Mouse (Mus musculus) kidney, adult 10 weeks (tissue): Measurements from ENCODE around the gene Gm9945. TPM values are rescaled to one million over a fixed set of nuclear protein-coding genes. Genes with fewer than 3 reads are reported as not detected.

Experiments used
- polyA plus RNA-seq: library from polyadenylated mRNA; stranded (reverse); fragments of 350-450 nt; fragmentation: Illumina TruSeq; extraction: RNeasy Lipid Tissue Mini Kit (QIAGEN cat#74804); gene quantifications from one replicate; pipeline ENCODE4 v1.2.3, GENCODE M21; 2014; ENCODE audit warnings: low read depth, low replicate concordance

The Gm9945 gene
- not detected for polyA plus RNA-seq

GRCm38 (mm10) chr11:53479783-53480301, at the start of gene Gm9945, which contains the start of gene Sowaha:
Gene Gm9945, plus strand, starts transcription at chr11:53480166.
Gene Sowaha, minus strand, starts transcription at chr11:53480274.

GRCm38 (mm10) chr11:53430670-53431346, 49.2 kb upstream of the Gm9945 start, which contains the start of the genes Uqcrq and Gdf9:
Gene Uqcrq, minus strand, starts transcription at chr11:53430831.
Gene Gdf9, plus strand, starts transcription at chr11:53431023.

GRCm38 (mm10) chr11:53456474-53457371, 23.2 kb upstream of the Gm9945 start, which contains the start of the genes Gm10447 and Shroom1:
Gene Gm10447, minus strand, starts transcription at chr11:53457110.
Gene Shroom1, plus strand, starts transcription at chr11:53457205.

DNA sequence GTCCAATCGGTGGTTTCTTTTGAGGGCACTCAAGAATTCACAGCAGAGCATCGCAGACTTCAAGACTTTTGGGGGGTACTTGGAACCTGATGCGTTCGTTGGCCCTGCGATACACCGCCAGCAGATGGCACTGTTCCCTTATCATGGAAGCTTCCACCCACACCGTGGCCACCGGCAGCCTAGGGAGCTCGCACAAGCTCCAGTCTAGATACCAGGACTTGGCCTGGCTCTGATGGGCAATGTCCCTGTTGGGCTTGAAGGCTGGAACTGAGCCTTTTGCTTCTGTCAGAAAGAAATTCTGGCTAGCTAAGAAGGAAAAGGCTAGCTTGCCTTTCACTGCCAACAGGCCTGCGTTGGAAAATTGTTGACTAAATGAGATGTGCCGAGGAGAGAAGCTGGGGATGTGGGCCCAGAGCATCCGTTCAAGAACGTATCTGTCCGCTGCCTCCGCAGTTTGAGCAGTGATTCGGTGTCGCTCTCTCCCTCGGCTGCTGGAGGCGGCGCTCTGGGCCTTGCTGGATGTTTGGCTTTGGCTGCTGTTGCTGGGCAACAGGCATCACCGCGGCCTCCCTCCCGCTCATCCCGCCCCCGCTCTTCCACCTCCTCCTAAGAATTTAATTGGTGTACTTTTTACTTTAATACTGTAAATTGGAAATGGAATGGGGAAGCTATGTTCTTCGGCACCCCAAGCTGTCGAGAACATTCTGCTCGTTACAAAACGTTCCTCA, 9.8 kb upstream of the Gm9945 start, which contains the start of gene Gm9837:
Gene Gm9837, minus strand, starts transcription at position 512 of the 728 bp plus-strand sequence.

GRCm38 (mm10) chr11:53519207-53520121, 39.5 kb downstream of the Gm9945 start, which contains the start of gene Sept8:
Gene Sept8, plus strand, starts transcription at chr11:53519257.

Other genes starting within 250 kb of the Gm9945 start
- 337 TPM for gene Hspa4, start 179.7 kb upstream of the Gm9945 start, polyA plus RNA-seq
- 29.3 TPM for gene Zcchc10, start 155.5 kb upstream of the Gm9945 start, polyA plus RNA-seq
- gene Aff4, start 129.3 kb upstream of the Gm9945 start, polyA plus RNA-seq, result 191 TPM
- gene Leap2, start 57.0 kb upstream of the Gm9945 start, polyA plus RNA-seq, result not detected
- gene Uqcrq, start 49.3 kb upstream of the Gm9945 start, polyA plus RNA-seq, result 60.7 TPM
- gene Gdf9, start 49.1 kb upstream of the Gm9945 start, polyA plus RNA-seq, result not detected
- not detected for gene Gm10447, start 23.1 kb upstream of the Gm9945 start, polyA plus RNA-seq
- not detected for gene Shroom1, start 23.0 kb upstream of the Gm9945 start, polyA plus RNA-seq
- gene Gm9837, start 9.7 kb upstream of the Gm9945 start, polyA plus RNA-seq, result not detected
- gene Sowaha, start 108 bp downstream of the Gm9945 start, polyA plus RNA-seq, result 2.9 TPM
- gene Sept8, start 39.1 kb downstream of the Gm9945 start, polyA plus RNA-seq, result 7.8 TPM
- gene Kif3a, start 87.2 kb downstream of the Gm9945 start, polyA plus RNA-seq, result 17.7 TPM
- not detected for gene Il4, start 138.5 kb downstream of the Gm9945 start, polyA plus RNA-seq
- not detected for gene Il13, start 154.5 kb downstream of the Gm9945 start, polyA plus RNA-seq
- gene Rad50, start 227.2 kb downstream of the Gm9945 start, polyA plus RNA-seq, result 15.4 TPM
- gene Il5, start 240.6 kb downstream of the Gm9945 start, polyA plus RNA-seq, result not detected